Mouse (Mus musculus): ENCODE results near the gene Alg3.

GRCm38 (mm10) chr16:20591076-20591705 lies 20.3 kb downstream of the Alg3 start:
- TF ChIP-seq POLR2A (IDR thresholded peaks at IDR 0.05; ENCODE audit: low read depth, low read length), result no peak
- TF ChIP-seq EP300 (IDR thresholded peaks at IDR 0.05; ENCODE audit: low read length), result no peak
- TF ChIP-seq TBP (conservative IDR thresholded peaks at IDR 0.05; ENCODE audit: low read depth, low read length), result no peak
- TF ChIP-seq CTCF (conservative IDR thresholded peaks at IDR 0.05 in 1 of 2, IDR thresholded peaks at IDR 0.05 in 1 of 2; ENCODE audit: low read depth in 2 of 2, low read length in 2 of 2), result no peak
- TF ChIP-seq MYC (IDR thresholded peaks at IDR 0.05; ENCODE audit: low read depth, low read length), result no peak
- no peak for TF ChIP-seq ETS1 (conservative IDR thresholded peaks at IDR 0.05; ENCODE audit: low read depth, low read length)
- TF ChIP-seq ZC3H11A (IDR thresholded peaks at IDR 0.05; ENCODE audit: low read depth, low read length), result no peak
- no peak for TF ChIP-seq E2F4 (IDR thresholded peaks at IDR 0.05; ENCODE audit: insufficient replicate concordance, low read depth, low read length)

Measured in CH12.LX (cell line).